Mouse (Mus musculus): ENCODE results near the gene Spata5. TPM values are rescaled to one million over a fixed set of nuclear protein-coding genes. Genes with fewer than 3 reads are reported as not detected.

Spata5 gene
- 81.9 TPM for total RNA-seq (2023)

DNA sequence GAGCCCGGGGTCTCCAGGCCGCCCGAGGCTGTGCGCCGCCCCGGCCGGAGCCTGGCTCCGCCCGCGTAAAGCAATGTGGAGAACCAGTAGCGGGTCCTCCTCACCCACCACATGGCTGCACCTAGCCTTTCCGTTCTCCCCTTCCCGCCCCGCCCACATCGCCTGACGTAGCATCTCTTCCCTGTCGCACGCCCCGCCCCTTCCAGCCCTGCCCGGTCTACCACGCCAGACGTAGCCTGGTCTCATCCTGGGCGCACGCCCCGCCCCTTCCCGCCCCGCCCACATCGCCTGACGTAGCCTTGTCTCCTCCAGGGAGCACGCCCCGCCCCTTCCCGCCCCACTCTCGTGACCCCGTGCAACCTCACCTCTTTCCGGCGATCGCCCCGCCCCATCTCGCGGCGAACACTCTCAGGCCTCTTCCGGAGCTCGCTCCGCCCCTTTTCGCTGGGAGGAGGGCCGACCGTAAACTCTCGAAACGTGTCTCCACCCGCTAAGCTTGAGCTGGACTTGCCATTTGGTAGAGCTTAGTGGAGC lies at the start of gene Spata5:
Spata5 (plus strand) TSS at position 439 of the 534 bp plus-strand sequence.

GRCm38 (mm10) chr3:37420072-37420471 lies 376 bp downstream of the Spata5 start, which contains the start of gene Nudt6:
TSS of gene Nudt6 (minus strand) at chr3:37420211.

Other genes with a start within 250 kb of the Spata5 start
- gene Il21, start 187.3 kb upstream of the Spata5 start, total RNA-seq (2023): 0.53 TPM
- 2.5 TPM for gene Bbs12, start 107.3 kb upstream of the Spata5 start, total RNA-seq (2023)
- 0.53 TPM for gene Cetn4, start 107.2 kb upstream of the Spata5 start, total RNA-seq (2023)
- gene Fgf2, start 71.5 kb upstream of the Spata5 start, total RNA-seq (2023): 0.12 TPM
- 27.6 TPM for gene Nudt6, start 315 bp downstream of the Spata5 start, total RNA-seq (2023)
- 5.5 TPM for gene Spry1, start 220.1 kb downstream of the Spata5 start, total RNA-seq (2023)

Measured in CD4-positive naive resting alpha-beta T cell, adult 57 days (primary cell).